Mouse (Mus musculus): ENCODE results near the gene Mpp5. TPM values are rescaled to one million over a fixed set of nuclear protein-coding genes. Genes with fewer than 3 reads are reported as not detected.

Mpp5 gene
- polyA plus RNA-seq, 1 experiment from 2014 or later = 26.9 TPM

GRCm38 (mm10) chr12:78801836-78802235 lies 53.1 kb downstream of the Mpp5 start:
- no peak for TF ChIP-seq EP300 (IDR thresholded peaks at IDR 0.05)
- TF ChIP-seq CTCF (IDR thresholded peaks at IDR 0.05) = no peak
- no peaks in the 10 kb centered on the region for H3K27me3 ChIP-seq (replicated peaks; ENCODE audit: insufficient read depth, low read length)
- no peak overlapping the region for H3K4me2 ChIP-seq (replicated peaks; ENCODE audit: low read depth, low read length)
- H3K36me3 ChIP-seq (ENCODE audit: insufficient read depth, low read length) = 0 out of 2 replicates have a peak, but pooled peaks cover 4% of the 10 kb centered on the region
- ATAC-seq (no peak), DNase-seq (ENCODE audit: low spot score) (no peak)
- H3K4me1 ChIP-seq (ENCODE audit: insufficient read depth, low read depth, low read length) = no peaks in the 10 kb centered on the region
- H3K4me3 ChIP-seq (ENCODE audit: low read depth, low read length) = no peak overlapping the region
- H3K9ac ChIP-seq (replicated peaks; ENCODE audit: low read depth) = no peak overlapping the region
- no peak overlapping the region for H3K27ac ChIP-seq (ENCODE audit: low read length)
- H3K9me3 ChIP-seq (ENCODE audit: low read length) = no peaks in the 10 kb centered on the region

DNA sequence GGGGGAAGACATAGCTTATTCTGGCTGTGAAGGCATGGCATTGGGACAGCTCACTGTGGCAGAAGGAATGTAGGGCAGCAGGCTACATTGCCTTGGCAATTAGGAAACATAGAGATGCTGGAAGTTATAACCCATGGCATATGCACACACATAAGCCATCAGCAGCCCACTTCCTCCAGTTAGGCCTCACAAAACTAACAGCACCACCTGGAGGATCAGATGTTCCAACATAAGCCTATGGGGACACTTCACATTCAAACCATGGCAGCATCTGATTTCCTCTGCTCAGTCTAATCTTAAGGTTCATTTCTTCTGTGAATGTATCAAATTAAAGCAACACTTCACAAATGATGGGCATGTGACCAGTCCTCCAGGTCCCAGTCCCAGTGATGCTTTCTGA lies 65.7 kb downstream of the Mpp5 start:
- Histone ChIP-seq H3K27me3 (replicated peaks; ENCODE audit: insufficient read depth, low read length) (no peaks in the 10 kb centered on the region), H3K27ac (ENCODE audit: low read length) (no peak overlapping the region), H3K4me3 (ENCODE audit: low read depth, low read length) (no peak overlapping the region), H3K4me2 (replicated peaks; ENCODE audit: low read depth, low read length) (no peak overlapping the region), H3K9ac (replicated peaks; ENCODE audit: low read depth) (no peak overlapping the region), H3K4me1 (ENCODE audit: insufficient read depth, low read depth, low read length) (no peaks in the 10 kb centered on the region), H3K9me3 (ENCODE audit: low read length) (no peaks in the 10 kb centered on the region), H3K36me3 (ENCODE audit: insufficient read depth, low read length) (no peaks in the 10 kb centered on the region)
- peak; percentile 26 for DNase-seq (ENCODE audit: low spot score)
- TF ChIP-seq EP300 (IDR thresholded peaks at IDR 0.05) (no peak), CTCF (IDR thresholded peaks at IDR 0.05) (peak; percentile 53)
- no peak for ATAC-seq

GRCm38 (mm10) chr12:78834496-78834895 lies 85.8 kb downstream of the Mpp5 start:
- ATAC-seq (no peak), DNase-seq (ENCODE audit: low spot score) (no peak)
- Histone ChIP-seq H3K27me3 (replicated peaks; ENCODE audit: insufficient read depth, low read length) (no peaks in the 10 kb centered on the region), H3K4me1 (ENCODE audit: insufficient read depth, low read depth, low read length) (no peaks in the 10 kb centered on the region), H3K4me3 (ENCODE audit: low read depth, low read length) (no peak overlapping the region), H3K27ac (ENCODE audit: low read length) (no peak overlapping the region), H3K9ac (replicated peaks; ENCODE audit: low read depth) (no peak overlapping the region), H3K36me3 (ENCODE audit: insufficient read depth, low read length) (peaks cover 18% of the 10 kb centered on the region; the same call in 1 of the 2 replicates), H3K4me2 (replicated peaks; ENCODE audit: low read depth, low read length) (no peak overlapping the region), H3K9me3 (ENCODE audit: low read length) (no peaks in the 10 kb centered on the region)
- 81% methylated on average over 2 of the region's 2 CpGs for WGBS
- no peak for TF ChIP-seq CTCF (IDR thresholded peaks at IDR 0.05)

DNA sequence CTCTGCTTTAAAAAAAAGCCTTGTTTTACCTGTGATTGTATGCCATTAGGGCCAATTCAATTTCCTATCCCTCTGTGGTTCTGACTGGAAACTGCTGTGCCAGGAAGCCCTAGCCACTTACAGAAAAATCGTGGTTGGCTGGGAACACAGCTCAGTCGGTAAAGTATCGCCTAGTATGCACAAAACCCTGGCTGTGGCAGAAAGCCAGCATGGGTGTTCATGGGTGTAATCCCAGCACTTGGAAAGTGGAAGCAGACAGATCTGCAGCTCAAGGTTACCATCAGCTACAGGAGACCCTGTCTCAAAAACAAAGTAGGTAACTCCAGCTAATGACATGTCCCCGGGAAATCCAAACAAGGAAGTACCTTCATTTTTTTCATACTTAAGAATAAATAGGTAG lies 91.2 kb downstream of the Mpp5 start:
- Histone ChIP-seq H3K27ac (ENCODE audit: low read length) (no peak overlapping the region), H3K27me3 (replicated peaks; ENCODE audit: insufficient read depth, low read length) (no peaks in the 10 kb centered on the region), H3K4me2 (replicated peaks; ENCODE audit: low read depth, low read length) (no peak overlapping the region), H3K4me3 (ENCODE audit: low read depth, low read length) (no peak overlapping the region), H3K9ac (replicated peaks; ENCODE audit: low read depth) (no peak overlapping the region), H3K4me1 (ENCODE audit: insufficient read depth, low read depth, low read length) (no peaks in the 10 kb centered on the region), H3K9me3 (ENCODE audit: low read length) (no peaks in the 10 kb centered on the region), H3K36me3 (ENCODE audit: insufficient read depth, low read length) (peaks cover 25% of the 10 kb centered on the region; the same call in 1 of the 2 replicates)
- no peak for DNase-seq (ENCODE audit: low spot score)
- ATAC-seq = no peak
- TF ChIP-seq CTCF (IDR thresholded peaks at IDR 0.05) = no peak
- TF ChIP-seq EP300 (IDR thresholded peaks at IDR 0.05) = no peak
- WGBS = 61% methylated on average over 4 of the region's 4 CpGs

DNA sequence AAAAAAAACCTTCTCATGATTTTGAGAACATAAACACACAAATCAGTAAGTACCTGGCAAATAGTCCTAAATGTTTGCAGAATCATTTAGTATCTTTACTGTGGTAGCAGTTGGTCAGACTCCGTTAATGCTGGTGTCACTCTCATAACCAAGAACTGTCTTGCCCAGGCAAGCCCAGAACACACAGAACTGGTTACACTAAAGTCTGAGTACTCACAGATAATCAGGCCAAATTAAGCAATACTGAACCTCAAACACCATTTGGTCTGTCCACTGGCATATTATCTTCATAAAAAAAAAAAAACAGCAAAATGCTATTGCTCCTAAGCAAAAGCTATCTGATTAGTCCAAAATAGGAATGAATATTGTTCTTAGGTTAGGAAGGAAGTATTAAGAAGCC lies 93.7 kb downstream of the Mpp5 start:
- Histone ChIP-seq H3K9me3 (ENCODE audit: low read length) (no peaks in the 10 kb centered on the region), H3K36me3 (ENCODE audit: insufficient read depth, low read length) (peaks cover 17% of the 10 kb centered on the region; the same call in 1 of the 2 replicates), H3K4me3 (ENCODE audit: low read depth, low read length) (no peak overlapping the region), H3K9ac (replicated peaks; ENCODE audit: low read depth) (no peak overlapping the region), H3K4me2 (replicated peaks; ENCODE audit: low read depth, low read length) (no peak overlapping the region), H3K27ac (ENCODE audit: low read length) (no peak overlapping the region), H3K4me1 (ENCODE audit: insufficient read depth, low read depth, low read length) (no peaks in the 10 kb centered on the region), H3K27me3 (replicated peaks; ENCODE audit: insufficient read depth, low read length) (no peaks in the 10 kb centered on the region)
- no peak for TF ChIP-seq EP300 (IDR thresholded peaks at IDR 0.05)
- TF ChIP-seq CTCF (IDR thresholded peaks at IDR 0.05) = no peak
- WGBS = 71% methylated on average over 1 of the region's 1 CpGs
- ATAC-seq (no peak), DNase-seq (ENCODE audit: low spot score) (no peak)

GRCm38 (mm10) chr12:78848246-78848645 lies 99.5 kb downstream of the Mpp5 start:
- Histone ChIP-seq H3K36me3 (ENCODE audit: insufficient read depth, low read length) (peaks cover 17% of the 10 kb centered on the region; the same call in 1 of the 2 replicates), H3K4me2 (replicated peaks; ENCODE audit: low read depth, low read length) (no peak overlapping the region), H3K27me3 (replicated peaks; ENCODE audit: insufficient read depth, low read length) (no peaks in the 10 kb centered on the region), H3K4me1 (ENCODE audit: insufficient read depth, low read depth, low read length) (no peaks in the 10 kb centered on the region), H3K9ac (replicated peaks; ENCODE audit: low read depth) (no peak overlapping the region), H3K9me3 (ENCODE audit: low read length) (no peaks in the 10 kb centered on the region), H3K4me3 (ENCODE audit: low read depth, low read length) (no peak overlapping the region), H3K27ac (ENCODE audit: low read length) (no peak overlapping the region)
- 85% methylated on average over 4 of the region's 4 CpGs for WGBS
- no peak for TF ChIP-seq EP300 (IDR thresholded peaks at IDR 0.05)
- TF ChIP-seq CTCF (IDR thresholded peaks at IDR 0.05) = no peak
- DNase-seq (ENCODE audit: low spot score) (no peak), ATAC-seq (no peak)

DNA sequence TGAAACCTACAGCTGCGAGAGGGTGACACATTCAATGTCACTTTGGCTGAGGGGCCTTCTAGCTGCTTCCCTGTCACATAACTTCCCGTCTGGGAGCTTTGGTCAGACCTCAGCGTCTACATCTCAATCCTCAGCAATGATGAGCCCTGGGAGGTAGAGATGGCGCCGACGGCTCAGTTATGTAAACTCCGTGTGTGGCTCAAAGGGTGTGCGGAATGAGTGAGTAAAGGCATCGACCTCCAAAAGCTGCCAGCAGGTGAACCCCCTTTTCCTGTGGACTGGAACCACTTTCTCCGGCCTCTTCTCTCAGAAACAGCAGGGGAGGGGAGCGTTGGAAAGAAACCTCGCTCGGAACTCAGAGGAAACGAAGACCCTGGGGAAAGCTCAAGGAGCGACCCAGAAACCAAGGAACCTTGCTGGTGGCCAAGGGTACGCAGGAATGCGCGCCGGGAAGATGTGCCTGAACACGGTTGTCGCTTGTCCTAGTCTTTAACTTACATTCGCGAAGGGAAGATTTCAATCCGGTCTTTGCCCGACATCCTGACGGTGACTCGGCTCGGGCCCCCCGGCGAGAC lies 112.3 kb downstream of the Mpp5 start:
- ATAC-seq = peak; percentile 8

More for the DNA sequence above, 112.3 kb downstream of the Mpp5 start:
- peak; percentile 53 for DNase-seq (ENCODE audit: low spot score)
- no peaks in the 10 kb centered on the region for H3K9me3 ChIP-seq (ENCODE audit: low read length)
- H3K4me1 ChIP-seq (ENCODE audit: insufficient read depth, low read depth, low read length) = no peaks in the 10 kb centered on the region
- no peak for TF ChIP-seq CTCF (IDR thresholded peaks at IDR 0.05)
- no peak for TF ChIP-seq EP300 (IDR thresholded peaks at IDR 0.05)
- H3K9ac ChIP-seq (replicated peaks; ENCODE audit: low read depth) = peak overlapping the region; percentile 56
- peaks cover 5% of the 10 kb centered on the region; the same call in 1 of the 2 replicates for H3K36me3 ChIP-seq (ENCODE audit: insufficient read depth, low read length)
- peak overlapping the region; percentile 74 for H3K27ac ChIP-seq (ENCODE audit: low read length)
- H3K4me3 ChIP-seq (ENCODE audit: low read depth, low read length) = peak overlapping the region; percentile 70
- WGBS = 0% methylated on average over 30 of the region's 30 CpGs
- peak overlapping the region; percentile 75 for H3K4me2 ChIP-seq (replicated peaks; ENCODE audit: low read depth, low read length)
- no peaks in the 10 kb centered on the region for H3K27me3 ChIP-seq (replicated peaks; ENCODE audit: insufficient read depth, low read length)

Measured in lung, postnatal 0 days (tissue).